Mouse (Mus musculus) lung, postnatal 25 days (tissue): Measurements from ENCODE around the gene Vps72.
A peak's percentile ranks its signal among the peaks of the same experiment; 100 is the strongest.
"Not testable (repeated sequence)": the region's sequence is repeated elsewhere in the genome, so short reads cannot be mapped to it uniquely, and the experiment has no call there.

Experiments used
- DNase-seq: peaks from one replicate; pipeline ENCODE4 v3.0.0; 2022; ENCODE audit warnings: low spot score

Vps72 gene

GRCm38 (mm10) chr3:95133680-95134101, 22.9 kb downstream of the Vps72 start, which contains the start of the genes Scnm1 and Lysmd1:
Gene Scnm1, minus strand, starts transcription at chr3:95134011.
Gene Lysmd1, plus strand, starts transcription at chr3:95134088.
- peak; percentile 96 for DNase-seq

- DNase-seq = not testable (repeated sequence)
Observed at GRCm38 (mm10) chr3:95134133-95134532, 23.3 kb downstream of the Vps72 start.

GRCm38 (mm10) chr3:95135023-95135422, 24.2 kb downstream of the Vps72 start:
- peak; percentile 60 for DNase-seq

GRCm38 (mm10) chr3:95135433-95136052, 24.7 kb downstream of the Vps72 start:
- peak; percentile 21 for DNase-seq

- DNase-seq = no peak
Observed at GRCm38 (mm10) chr3:95136336-95136735, 25.5 kb downstream of the Vps72 start.

GRCm38 (mm10) chr3:95139586-95140288, 28.9 kb downstream of the Vps72 start:
- DNase-seq = no peak

GRCm38 (mm10) chr3:95140289-95140595, 29.4 kb downstream of the Vps72 start:
- DNase-seq = no peak

- DNase-seq = no peak
Observed at GRCm38 (mm10) chr3:95140795-95141194, 30.0 kb downstream of the Vps72 start.

- DNase-seq = peak; percentile 64
Observed at GRCm38 (mm10) chr3:95141474-95141873, 30.7 kb downstream of the Vps72 start.

GRCm38 (mm10) chr3:95141952-95142616, 31.3 kb downstream of the Vps72 start, which contains the start of gene Tnfaip8l2:
Gene Tnfaip8l2, minus strand, starts transcription at chr3:95142360.
- peak; percentile 66 for DNase-seq

- DNase-seq = peak; percentile 91
Observed at GRCm38 (mm10) chr3:95142617-95143011, 31.8 kb downstream of the Vps72 start.

- no peak for DNase-seq
Observed at GRCm38 (mm10) chr3:95147924-95148323, 37.1 kb downstream of the Vps72 start.

- DNase-seq = peak; percentile 42
Observed at GRCm38 (mm10) chr3:95153874-95154273, 43.1 kb downstream of the Vps72 start.

GRCm38 (mm10) chr3:95159511-95159986, 48.7 kb downstream of the Vps72 start:
- DNase-seq = no peak

- DNase-seq = peak; percentile 91
Observed at GRCm38 (mm10) chr3:95159987-95160963, 49.5 kb downstream of the Vps72 start, which contains the start of gene Sema6c. Gene Sema6c, plus strand, starts transcription at chr3:95160457.

- no peak for DNase-seq
Observed at GRCm38 (mm10) chr3:95161041-95161551, 50.3 kb downstream of the Vps72 start.

- DNase-seq = no peak
Observed at GRCm38 (mm10) chr3:95161618-95162344, 51.0 kb downstream of the Vps72 start.

- no peak for DNase-seq
Observed at GRCm38 (mm10) chr3:95162345-95162628, 51.5 kb downstream of the Vps72 start.

- DNase-seq = no peak
Observed at GRCm38 (mm10) chr3:95163419-95164255, 52.8 kb downstream of the Vps72 start.

GRCm38 (mm10) chr3:95164256-95164550, 53.4 kb downstream of the Vps72 start:
- no peak for DNase-seq
